ENCODE assay signal across 8 mouse cellular contexts in the genomic region with DNA sequence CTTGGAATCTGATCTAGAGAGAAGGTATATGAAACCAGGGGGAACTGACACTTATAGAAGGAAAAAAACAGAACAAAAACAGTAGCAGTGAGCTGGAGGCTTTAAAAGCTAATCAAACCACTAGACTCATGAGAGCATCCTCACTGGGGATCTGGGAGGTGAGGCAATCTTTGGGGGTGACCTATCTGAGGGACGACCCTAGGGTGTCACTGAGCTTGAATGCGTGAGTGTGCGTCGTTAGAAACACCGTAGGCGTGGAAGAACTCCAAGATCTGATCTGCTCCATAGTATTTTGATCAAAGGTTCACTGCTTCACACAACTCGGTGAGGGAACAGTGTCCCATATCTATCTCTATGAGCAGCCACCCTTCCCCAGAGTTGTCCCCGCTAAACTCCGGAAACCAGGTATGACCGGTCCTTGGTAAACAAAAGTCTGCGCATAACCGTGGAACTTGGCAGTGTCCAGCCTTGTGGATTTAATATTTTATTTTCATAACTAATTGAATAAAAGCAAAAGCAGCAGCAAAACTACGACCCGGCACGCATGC. TPM values are rescaled to one million over a fixed set of nuclear protein-coding genes. Genes with fewer than 3 reads are reported as not detected.
DNase-seq lines count a peak whose midpoint lies in the region; ATAC-seq and TF ChIP-seq lines count a peak whose summit lies in the region.

No protein-coding gene starts in this region.

- ATAC-seq in forebrain, embryonic 15.5 days (replicated peaks): peak; percentile 71
- ATAC-seq in liver, postnatal 0 days: peak; percentile 46

- peak overlapping the region; percentile 93 for H3K9ac ChIP-seq in forebrain, embryonic 15.5 days (replicated peaks)
- peak overlapping the region; percentile 63 for H3K9ac ChIP-seq in liver, postnatal 0 days (replicated peaks)

- no peak for TF ChIP-seq CTCF in gastrocnemius, adult 2 months (IDR thresholded peaks at IDR 0.05)
- TF ChIP-seq CTCF in E14TG2a.4 (conservative IDR thresholded peaks at IDR 0.05; ENCODE audit: low read length): no peak
- TF ChIP-seq CTCF in liver, postnatal 0 days (IDR thresholded peaks at IDR 0.05; ENCODE audit: low read depth): no peak

- H3K4me3 ChIP-seq in gastrocnemius, adult 2 months: peak overlapping the region; percentile 99
- H3K4me3 ChIP-seq in E14TG2a.4 (replicated peaks; ENCODE audit: low read length): peak overlapping the region; percentile 97
- H3K4me3 ChIP-seq in forebrain, embryonic 15.5 days: peak overlapping the region; percentile 77
- H3K4me3 ChIP-seq in liver, postnatal 0 days (ENCODE audit: low read depth, low read length): peak overlapping the region; percentile 86

- intact Hi-C loops in gastrocnemius, adult 2 months (cut with DNase I): loop anchor here (5.0 kb wide), 2 partner anchors 39 to 61 kb away; a partner anchor contains a TSS

- peak overlapping the region; percentile 57 for H3K4me2 ChIP-seq in forebrain, embryonic 15.5 days (replicated peaks)
- peak overlapping the region; percentile 92 for H3K4me2 ChIP-seq in liver, postnatal 0 days (ENCODE audit: low read depth, low read length)

- H3K9me3 ChIP-seq in E14TG2a.4 (ENCODE audit: low read length): no peaks in the 10 kb centered on the region
- no peaks in the 10 kb centered on the region for H3K9me3 ChIP-seq in forebrain, embryonic 15.5 days
- no peaks in the 10 kb centered on the region for H3K9me3 ChIP-seq in liver, postnatal 0 days (ENCODE audit: low read length)

- peaks cover 24% of the 10 kb centered on the region for H3K36me3 ChIP-seq in E14TG2a.4 (ENCODE audit: insufficient read depth, low read length)
- H3K36me3 ChIP-seq in forebrain, embryonic 15.5 days: no peaks in the 10 kb centered on the region
- no peaks in the 10 kb centered on the region for H3K36me3 ChIP-seq in liver, postnatal 0 days (replicated peaks; ENCODE audit: insufficient read depth, low read length)

- peak overlapping the region; percentile 99 for H3K27ac ChIP-seq in gastrocnemius, adult 2 months
- H3K27ac ChIP-seq in forebrain, embryonic 15.5 days (replicated peaks): no peak overlapping the region
- H3K27ac ChIP-seq in liver, postnatal 0 days (ENCODE audit: low read depth): no peak overlapping the region

- under 1% methylated on average over 15 of the region's 15 CpGs for WGBS in forebrain, embryonic 15.5 days
- 2% methylated on average over 15 of the region's 15 CpGs for WGBS in liver, postnatal 0 days (ENCODE audit: insufficient replicate concordance)

- peaks cover 23% of the 10 kb centered on the region for H3K4me1 ChIP-seq in E14TG2a.4 (replicated peaks; ENCODE audit: low read depth, low read length)
- H3K4me1 ChIP-seq in forebrain, embryonic 15.5 days: peaks cover 22% of the 10 kb centered on the region
- H3K4me1 ChIP-seq in liver, postnatal 0 days (ENCODE audit: insufficient read depth): peaks cover 25% of the 10 kb centered on the region

- no peaks in the 10 kb centered on the region for H3K27me3 ChIP-seq in E14TG2a.4 (ENCODE audit: insufficient read depth, low read length)
- no peaks in the 10 kb centered on the region for H3K27me3 ChIP-seq in forebrain, embryonic 15.5 days
- no peaks in the 10 kb centered on the region for H3K27me3 ChIP-seq in liver, postnatal 0 days (ENCODE audit: insufficient read depth, low read length)

- no peak for DNase-seq in gastrocnemius, adult 2 months
- DNase-seq in gastrocnemius, postnatal 10 days: no peak
- no peak for DNase-seq in liver, postnatal 0 days
- DNase-seq in urinary bladder, adult 2 months (ENCODE audit: low spot score): no peak
- DNase-seq in cerebellum, postnatal 25 days: no peak
- no peak for DNase-seq in left cerebral cortex, adult 18-20 months (ENCODE audit: low spot score in 2 of 2)

- no peak for TF ChIP-seq EP300 in liver, postnatal 0 days (IDR thresholded peaks at IDR 0.05; ENCODE audit: low read depth)

RNA-seq across cellular contexts. Expression of a gene that starts 0.4 kb away (rescaled TPM):
- 10 to 100 TPM; 26.4 to 27.8 TPM for total RNA-seq in gastrocnemius, adult 2 months (2021)
- total RNA-seq in gastrocnemius, postnatal 10 days (2021): 10 to 100 TPM; 36.9 to 41.9 TPM
- 36.8 and 37.9 TPM in 2 replicates for polyA plus RNA-seq in forebrain, embryonic 15.5 days (2015; fragmentation: Nextera tagmentation; extraction: Ambion mirVana)
- 7.8 and 8.3 TPM in 2 replicates for polyA plus RNA-seq in liver, postnatal 0 days (2015; fragmentation: Nextera tagmentation; extraction: Ambion mirVana)
- 42.0 and 44.4 TPM in 2 replicates for polyA plus RNA-seq in urinary bladder, adult 2 months (2012; rRNA removed)
- 10 to 100 TPM; 49.2 to 52.6 TPM for total RNA-seq in left cerebral cortex, adult 18-20 months (2021)

RNA-seq across cellular contexts. Expression of a gene that starts 39.2 kb away (rescaled TPM):
- total RNA-seq in gastrocnemius, adult 2 months (2021): 10 to 100 TPM; 27.0 to 31.1 TPM
- 10 to 100 TPM; 40.7 to 48.6 TPM for total RNA-seq in gastrocnemius, postnatal 10 days (2021)
- 102 and 105 TPM in 2 replicates for polyA plus RNA-seq in forebrain, embryonic 15.5 days (2015; fragmentation: Nextera tagmentation; extraction: Ambion mirVana)
- 30.2 and 31.0 TPM in 2 replicates for polyA plus RNA-seq in liver, postnatal 0 days (2015; fragmentation: Nextera tagmentation; extraction: Ambion mirVana)
- 110 and 132 TPM in 2 replicates for polyA plus RNA-seq in urinary bladder, adult 2 months (2012; rRNA removed)
- total RNA-seq in left cerebral cortex, adult 18-20 months (2021): 100 to 1,000 TPM; 106 to 107 TPM

RNA-seq across cellular contexts. Expression of a gene that starts 50.6 kb away (rescaled TPM):
- total RNA-seq in gastrocnemius, adult 2 months (2021): 1 to 10 TPM; 1.2 to 1.4 TPM
- 1 to 10 TPM; 1.3 to 1.5 TPM for total RNA-seq in gastrocnemius, postnatal 10 days (2021)
- polyA plus RNA-seq in forebrain, embryonic 15.5 days (2015; fragmentation: Nextera tagmentation; extraction: Ambion mirVana): 0.55 and 0.85 TPM in 2 replicates
- polyA plus RNA-seq in liver, postnatal 0 days (2015; fragmentation: Nextera tagmentation; extraction: Ambion mirVana): 4.1 and 5.5 TPM in 2 replicates
- 2.4 and 2.9 TPM in 2 replicates for polyA plus RNA-seq in urinary bladder, adult 2 months (2012; rRNA removed)
- total RNA-seq in left cerebral cortex, adult 18-20 months (2021): under 1 TPM; 0.59 to 0.70 TPM
